Mouse (Mus musculus) embryonic facial prominence, embryonic 11.5 days (tissue): ENCODE data around the gene Eapp. TPM values are rescaled to one million over a fixed set of nuclear protein-coding genes. Genes with fewer than 3 reads are reported as not detected.
"Not testable (repeated sequence)": the region's sequence is repeated elsewhere in the genome, so short reads cannot be mapped to it uniquely, and the experiment has no call there.

Experiments used
- ATAC-seq: fragments of 200-750 bp; cut with Nextera tagmentation; replicated peaks from 2 replicates; pipeline ENCODE4 v1.8.0; 2017; ENCODE audit warnings: low read depth; ENCODE audit not compliant: insufficient number of reproducible peaks, low FRiP score, low TSS enrichment
- DNase-seq: peaks from one replicate; pipeline ENCODE4 v3.0.0-alpha.2; 2015; ENCODE audit warnings: low spot score
- H3K27ac ChIP-seq: fragments of 300-500 bp; sonication (generic); replicated peaks from 2 replicates; pipeline ENCODE4 v1.5.1; 2014; ENCODE audit warnings: mild to moderate bottlenecking, low read depth, low read length, control low read depth
- H3K27me3 ChIP-seq: fragments of 300-500 bp; sonication (generic); 2 replicates; pipeline ENCODE4 v1.6.1; 2014; ENCODE audit warnings: mild to moderate bottlenecking, low read length, moderate library complexity, mixed read lengths; ENCODE audit not compliant: control insufficient read depth, insufficient read depth
- H3K36me3 ChIP-seq: fragments of 300-500 bp; sonication (generic); replicated peaks from 2 replicates; pipeline ENCODE4 v1.6.1; 2014; ENCODE audit warnings: low read depth, mild to moderate bottlenecking, low read length, moderate library complexity, mixed read lengths; ENCODE audit not compliant: control insufficient read depth, insufficient read depth
- H3K4me1 ChIP-seq: fragments of 300-500 bp; sonication (generic); 2 replicates; pipeline ENCODE4 v1.6.1; 2014; ENCODE audit warnings: low read length, mixed read lengths; ENCODE audit not compliant: control insufficient read depth, insufficient read depth
- H3K4me2 ChIP-seq: fragments of 300-500 bp; sonication (generic); 2 replicates; pipeline ENCODE4 v1.6.1; 2014; ENCODE audit warnings: low read depth, mild to moderate bottlenecking, control low read depth, low read length, moderate library complexity
- H3K4me3 ChIP-seq: fragments of 300-500 bp; sonication (generic); 2 replicates; pipeline ENCODE4 v1.5.1; 2014; ENCODE audit warnings: low read depth, low read length, control low read depth
- H3K9ac ChIP-seq: fragments of 300-500 bp; sonication (generic); replicated peaks from 2 replicates; pipeline ENCODE4 v1.6.1; 2014; ENCODE audit warnings: mild to moderate bottlenecking, control low read depth, low read length
- H3K9me3 ChIP-seq: fragments of 300-500 bp; sonication (generic); replicated peaks from 2 replicates; pipeline ENCODE4 v1.6.1; 2016; ENCODE audit warnings: mild to moderate bottlenecking, low read length, inconsistent platforms, mixed read lengths; ENCODE audit not compliant: control insufficient read depth
- WGBS: fragments of 180-500 bp; shearing (Covaris S2); extraction: QIAGEN DNeasy Blood & Tissue Kit; methylation state at CpG from one replicate; pipeline ENCODE4 v1.1.7; 2014; 5-methylcytosine and 5-hydroxymethylcytosine counted together
- polyA plus RNA-seq: library from polyadenylated mRNA; unstranded; fragments of >200 nt; fragmentation: Nextera tagmentation; extraction: Ambion mirVana; gene quantifications from 2 replicates; pipeline ENCODE4 v1.2.1, GENCODE M21; 2014

Gene Eapp
- polyA plus RNA-seq: 68.7 and 81.1 TPM in 2 replicates

- under 1% methylated on average over 57 of the region's 57 CpGs for WGBS
- ATAC-seq (peak; percentile 87), DNase-seq (peak; percentile 97)
- H3K36me3 ChIP-seq: no peaks in the 10 kb centered on the region; the same call in 1 of the 2 replicates
- H3K27me3 ChIP-seq: no peaks in the 10 kb centered on the region
- peak within 1 kb of the TSS; percentile 78 for H3K4me3 ChIP-seq
- H3K27ac ChIP-seq: peak within 1 kb of the TSS; percentile 84
- H3K9me3 ChIP-seq: no peaks in the 10 kb centered on the region
- peak within 1 kb of the TSS; percentile 89 for H3K9ac ChIP-seq
- peak within 1 kb of the TSS; percentile 74 for H3K4me2 ChIP-seq
- no peaks in the 10 kb centered on the region for H3K4me1 ChIP-seq
Measured at GRCm38 (mm10) chr12:54695511-54696241, at the start of gene Eapp. Gene Eapp, minus strand, starts transcription at chr12:54695897.

- not testable (repeated sequence) for H3K4me2 ChIP-seq, H3K36me3 ChIP-seq, H3K4me1 ChIP-seq, DNase-seq, H3K9ac ChIP-seq, H3K27ac ChIP-seq, H3K4me3 ChIP-seq, H3K9me3 ChIP-seq, H3K27me3 ChIP-seq
- WGBS: 0% methylated on average over 7 of the region's 33 CpGs
- peak; percentile 10 for ATAC-seq
Measured at GRCm38 (mm10) chr12:54738661-54739243, 43.1 kb upstream of the Eapp start.

- H3K27me3 ChIP-seq, H3K36me3 ChIP-seq, H3K4me1 ChIP-seq, H3K4me2 ChIP-seq, H3K27ac ChIP-seq, H3K9ac ChIP-seq, H3K4me3 ChIP-seq, H3K9me3 ChIP-seq, DNase-seq: not testable (repeated sequence)
- WGBS: no CpG with 5 or more reads among the region's 21 CpGs
- peak; percentile 93 for ATAC-seq
Measured at GRCm38 (mm10) chr12:54737891-54738660, 42.4 kb upstream of the Eapp start.

- H3K36me3 ChIP-seq, H3K4me2 ChIP-seq, H3K9me3 ChIP-seq, H3K27me3 ChIP-seq, DNase-seq, H3K27ac ChIP-seq, H3K9ac ChIP-seq, H3K4me3 ChIP-seq, H3K4me1 ChIP-seq: not testable (repeated sequence)
- WGBS: 0% methylated on average over 4 of the region's 49 CpGs
- peak; percentile 63 for ATAC-seq
Measured at GRCm38 (mm10) chr12:54734307-54735131, 38.8 kb upstream of the Eapp start.

GRCm38 (mm10) chr12:54729140-54730059 lies 33.7 kb upstream of the Eapp start:
- not testable (repeated sequence) for H3K4me1 ChIP-seq, DNase-seq, H3K4me2 ChIP-seq, H3K4me3 ChIP-seq, H3K36me3 ChIP-seq, H3K27me3 ChIP-seq, H3K27ac ChIP-seq, H3K9me3 ChIP-seq, H3K9ac ChIP-seq
- no CpG with 5 or more reads among the region's 56 CpGs for WGBS
- peak; percentile 93 for ATAC-seq

- not testable (repeated sequence) for H3K27ac ChIP-seq, DNase-seq, H3K9me3 ChIP-seq, H3K36me3 ChIP-seq, H3K4me1 ChIP-seq, H3K4me3 ChIP-seq, H3K9ac ChIP-seq, H3K4me2 ChIP-seq, H3K27me3 ChIP-seq
- peak; percentile 91 for ATAC-seq
- no CpG with 5 or more reads among the region's 56 CpGs for WGBS
Measured at GRCm38 (mm10) chr12:54718871-54719786, 23.4 kb upstream of the Eapp start.
